Mouse (Mus musculus): ENCODE results near the gene Gm6993. TPM values are rescaled to one million over a fixed set of nuclear protein-coding genes. Genes with fewer than 3 reads are reported as not detected.

Gene Gm6993
- polyA plus RNA-seq, 1 experiment from 2014 or later, result not detected

- no peak for ATAC-seq (ENCODE audit: low FRiP score)
- Histone ChIP-seq H3K36me3 (no peaks in the 10 kb centered on the region), H3K27me3 (no peaks in the 10 kb centered on the region), H3K9ac (no peak overlapping the region), H3K4me3 (no peak overlapping the region), H3K27ac (no peak overlapping the region), H3K4me1 (peaks cover 3% of the 10 kb centered on the region; the same call in 1 of the 2 replicates), H3K9me3 (replicated peaks) (no peaks in the 10 kb centered on the region), H3K4me2 (replicated peaks) (no peak overlapping the region)
- WGBS, result 92% methylated on average over 2 of the region's 2 CpGs
These were observed 3.4 kb downstream of the Gm6993 start for GRCm38 (mm10) chr12:31244001-31244400.

DNA sequence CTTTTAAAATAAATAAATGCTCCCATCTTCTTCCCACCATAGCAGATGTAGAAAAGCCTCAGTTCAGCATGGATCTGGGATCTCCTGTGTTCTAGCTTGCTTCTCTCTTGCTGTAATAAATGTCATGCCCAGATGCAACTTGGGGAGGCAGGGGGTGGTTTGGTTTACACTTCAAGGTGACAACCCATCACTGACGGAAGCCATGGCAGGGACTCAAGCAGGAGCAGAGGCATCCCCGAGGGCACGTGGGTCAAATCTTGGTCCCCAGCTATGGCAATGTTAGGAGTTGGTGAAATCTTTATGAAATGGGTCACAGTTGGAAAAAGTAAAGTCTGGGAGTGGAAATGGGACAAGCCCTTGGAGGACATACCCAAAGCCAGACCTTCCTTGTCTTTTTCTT, 4.1 kb downstream of the Gm6993 start:
- Histone ChIP-seq H3K9ac (no peak overlapping the region), H3K27me3 (no peaks in the 10 kb centered on the region), H3K4me3 (no peak overlapping the region), H3K27ac (no peak overlapping the region), H3K9me3 (replicated peaks) (no peaks in the 10 kb centered on the region), H3K4me1 (peaks cover 3% of the 10 kb centered on the region; the same call in 1 of the 2 replicates), H3K4me2 (replicated peaks) (no peak overlapping the region), H3K36me3 (no peaks in the 10 kb centered on the region)
- ATAC-seq (ENCODE audit: low FRiP score), result no peak
- WGBS, result 86% methylated on average over 3 of the region's 3 CpGs

GRCm38 (mm10) chr12:31246153-31246552, 5.6 kb downstream of the Gm6993 start:
- Histone ChIP-seq H3K9ac (no peak overlapping the region), H3K27me3 (no peaks in the 10 kb centered on the region), H3K4me3 (no peak overlapping the region), H3K4me1 (peaks cover 3% of the 10 kb centered on the region; the same call in 1 of the 2 replicates), H3K36me3 (no peaks in the 10 kb centered on the region), H3K4me2 (replicated peaks) (no peak overlapping the region), H3K9me3 (replicated peaks) (no peaks in the 10 kb centered on the region), H3K27ac (no peak overlapping the region)
- 59% methylated on average over 3 of the region's 3 CpGs for WGBS
- ATAC-seq (ENCODE audit: low FRiP score), result no peak

DNA sequence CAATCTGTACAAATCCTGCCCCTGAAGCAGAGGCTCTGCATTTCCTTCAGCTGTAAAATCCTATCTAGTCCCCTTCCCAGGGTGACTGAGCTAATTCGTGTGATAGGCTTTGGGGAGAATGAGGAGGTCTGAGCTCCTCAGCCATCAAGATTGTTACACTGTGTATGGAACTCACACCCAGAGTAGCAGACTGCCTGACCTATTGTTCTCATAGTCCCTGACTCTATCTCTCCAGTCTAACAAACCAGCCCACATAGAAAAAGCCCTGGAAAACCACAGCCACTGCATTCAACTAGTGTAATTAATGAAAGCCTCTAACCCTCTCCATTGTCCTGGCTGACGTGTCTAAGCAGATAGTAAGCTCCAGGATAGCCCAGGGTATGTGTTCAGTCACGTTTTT, 6.0 kb downstream of the Gm6993 start:
- Histone ChIP-seq H3K9ac (no peak overlapping the region), H3K4me2 (replicated peaks) (no peak overlapping the region), H3K4me3 (no peak overlapping the region), H3K9me3 (replicated peaks) (no peaks in the 10 kb centered on the region), H3K27me3 (no peaks in the 10 kb centered on the region), H3K4me1 (peaks cover 3% of the 10 kb centered on the region; the same call in 1 of the 2 replicates), H3K27ac (no peak overlapping the region), H3K36me3 (no peaks in the 10 kb centered on the region)
- no peak for ATAC-seq (ENCODE audit: low FRiP score)
- 27% methylated on average over 3 of the region's 3 CpGs for WGBS

DNA sequence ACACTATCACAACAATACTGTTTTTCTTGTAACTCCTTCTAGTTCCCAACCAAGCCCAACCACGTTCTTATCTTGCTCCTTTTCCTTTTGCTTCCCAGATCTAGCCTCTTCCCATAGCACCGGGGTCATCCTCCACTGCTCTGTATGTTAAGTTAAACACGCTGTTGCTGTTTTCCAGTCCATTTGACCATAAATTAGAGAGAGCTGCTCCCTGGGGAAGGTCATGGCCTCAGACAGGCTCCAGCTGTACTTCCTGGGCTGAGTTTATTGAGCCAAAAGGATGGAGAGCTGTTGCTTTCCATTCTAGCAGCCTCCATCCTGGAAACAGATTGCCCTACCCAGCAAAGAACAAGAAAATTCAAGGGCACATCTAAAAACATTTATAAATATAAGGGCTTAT, 7.6 kb downstream of the Gm6993 start:
- WGBS, result 29% methylated on average over 3 of the region's 3 CpGs
- ATAC-seq (ENCODE audit: low FRiP score), result no peak

GRCm38 (mm10) chr12:31248681-31249080, 8.1 kb downstream of the Gm6993 start:
- no peaks in the 10 kb centered on the region for H3K36me3 ChIP-seq
- no peak overlapping the region for H3K4me2 ChIP-seq (replicated peaks)
- ATAC-seq (ENCODE audit: low FRiP score), result no peak
- no peaks in the 10 kb centered on the region for H3K9me3 ChIP-seq (replicated peaks)
- H3K9ac ChIP-seq, result no peak overlapping the region
- no peak overlapping the region for H3K27ac ChIP-seq
- no peaks in the 10 kb centered on the region for H3K27me3 ChIP-seq
- H3K4me3 ChIP-seq, result no peak overlapping the region
- WGBS, result 40% methylated on average over 10 of the region's 10 CpGs
- H3K4me1 ChIP-seq, result peaks cover 3% of the 10 kb centered on the region; the same call in 1 of the 2 replicates

More for the DNA sequence above, 7.6 kb downstream of the Gm6993 start:
- Histone ChIP-seq H3K9me3 (replicated peaks) (no peaks in the 10 kb centered on the region), H3K9ac (no peak overlapping the region), H3K4me2 (replicated peaks) (no peak overlapping the region), H3K4me3 (no peak overlapping the region), H3K27me3 (no peaks in the 10 kb centered on the region), H3K27ac (no peak overlapping the region), H3K36me3 (no peaks in the 10 kb centered on the region), H3K4me1 (peaks cover 3% of the 10 kb centered on the region; the same call in 1 of the 2 replicates)

- ATAC-seq (ENCODE audit: low FRiP score), result no peak
- no peaks in the 10 kb centered on the region for H3K27me3 ChIP-seq
- H3K4me2 ChIP-seq (replicated peaks), result no peak overlapping the region
- H3K9me3 ChIP-seq (replicated peaks), result no peaks in the 10 kb centered on the region
- H3K27ac ChIP-seq, result no peak overlapping the region
- no peak overlapping the region for H3K4me3 ChIP-seq
- 70% methylated on average over 4 of the region's 4 CpGs for WGBS
- no peak overlapping the region for H3K9ac ChIP-seq
- H3K36me3 ChIP-seq, result no peaks in the 10 kb centered on the region
- 0 out of 2 replicates have a peak, but pooled peaks cover 3% of the 10 kb centered on the region for H3K4me1 ChIP-seq
These were observed 11.7 kb downstream of the Gm6993 start for GRCm38 (mm10) chr12:31252259-31252658.

DNA sequence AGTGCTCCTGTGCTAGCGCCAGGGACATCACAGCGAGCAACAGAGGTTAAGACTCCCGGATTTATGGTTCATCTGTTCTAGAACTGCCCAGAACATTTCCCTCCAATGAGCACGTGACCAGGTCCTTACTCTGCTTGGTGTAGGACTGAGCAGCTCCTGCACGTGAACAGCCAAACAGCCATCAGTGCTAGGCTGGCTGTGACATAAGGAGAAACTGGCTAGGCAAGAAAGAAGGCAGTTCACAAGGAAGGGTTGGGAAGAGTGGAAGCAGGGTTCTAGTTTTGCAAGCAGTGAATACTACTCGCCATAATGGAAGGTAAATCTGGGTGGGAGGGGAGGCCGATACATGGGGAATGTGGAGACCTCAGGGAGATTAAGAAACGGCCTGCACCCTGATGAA, 14.4 kb downstream of the Gm6993 start:
- WGBS, result 88% methylated on average over 8 of the region's 8 CpGs
- Histone ChIP-seq H3K4me2 (replicated peaks) (no peak overlapping the region), H3K4me1 (no peaks in the 10 kb centered on the region), H3K36me3 (no peaks in the 10 kb centered on the region), H3K9ac (no peak overlapping the region), H3K27me3 (no peaks in the 10 kb centered on the region), H3K9me3 (replicated peaks) (no peaks in the 10 kb centered on the region), H3K27ac (no peak overlapping the region), H3K4me3 (no peak overlapping the region)
- ATAC-seq (ENCODE audit: low FRiP score), result no peak

GRCm38 (mm10) chr12:31256121-31256903, 15.7 kb downstream of the Gm6993 start:
- WGBS, result 76% methylated on average over 9 of the region's 9 CpGs
- Histone ChIP-seq H3K36me3 (no peaks in the 10 kb centered on the region), H3K4me3 (no peak overlapping the region), H3K27me3 (no peaks in the 10 kb centered on the region), H3K4me2 (replicated peaks) (no peak overlapping the region), H3K27ac (no peak overlapping the region), H3K4me1 (no peaks in the 10 kb centered on the region), H3K9me3 (replicated peaks) (no peaks in the 10 kb centered on the region), H3K9ac (no peak overlapping the region)
- ATAC-seq (ENCODE audit: low FRiP score), result no peak

GRCm38 (mm10) chr12:31261882-31262281, 21.3 kb downstream of the Gm6993 start:
- H3K27me3 ChIP-seq, result peaks cover 44% of the 10 kb centered on the region

GRCm38 (mm10) chr12:31263921-31264320, 23.4 kb downstream of the Gm6993 start:
- H3K36me3 ChIP-seq, result no peaks in the 10 kb centered on the region
- H3K9ac ChIP-seq, result no peak overlapping the region
- peaks cover 54% of the 10 kb centered on the region for H3K27me3 ChIP-seq
- no peak overlapping the region for H3K4me2 ChIP-seq (replicated peaks)
- H3K27ac ChIP-seq, result no peak overlapping the region
- 35% methylated on average over 7 of the region's 7 CpGs for WGBS
- no peaks in the 10 kb centered on the region for H3K9me3 ChIP-seq (replicated peaks)
- H3K4me1 ChIP-seq, result peaks cover 19% of the 10 kb centered on the region
- no peak for ATAC-seq (ENCODE audit: low FRiP score)
- H3K4me3 ChIP-seq, result no peak overlapping the region

More at GRCm38 (mm10) chr12:31261882-31262281, 21.3 kb downstream of the Gm6993 start:
- no peaks in the 10 kb centered on the region for H3K36me3 ChIP-seq
- no peaks in the 10 kb centered on the region for H3K9me3 ChIP-seq (replicated peaks)
- no peak for ATAC-seq (ENCODE audit: low FRiP score)
- no peak overlapping the region for H3K9ac ChIP-seq
- WGBS, result 93% methylated on average over 3 of the region's 3 CpGs
- peaks cover 19% of the 10 kb centered on the region for H3K4me1 ChIP-seq
- no peak overlapping the region for H3K4me3 ChIP-seq
- H3K27ac ChIP-seq, result no peak overlapping the region
- H3K4me2 ChIP-seq (replicated peaks), result no peak overlapping the region

DNA sequence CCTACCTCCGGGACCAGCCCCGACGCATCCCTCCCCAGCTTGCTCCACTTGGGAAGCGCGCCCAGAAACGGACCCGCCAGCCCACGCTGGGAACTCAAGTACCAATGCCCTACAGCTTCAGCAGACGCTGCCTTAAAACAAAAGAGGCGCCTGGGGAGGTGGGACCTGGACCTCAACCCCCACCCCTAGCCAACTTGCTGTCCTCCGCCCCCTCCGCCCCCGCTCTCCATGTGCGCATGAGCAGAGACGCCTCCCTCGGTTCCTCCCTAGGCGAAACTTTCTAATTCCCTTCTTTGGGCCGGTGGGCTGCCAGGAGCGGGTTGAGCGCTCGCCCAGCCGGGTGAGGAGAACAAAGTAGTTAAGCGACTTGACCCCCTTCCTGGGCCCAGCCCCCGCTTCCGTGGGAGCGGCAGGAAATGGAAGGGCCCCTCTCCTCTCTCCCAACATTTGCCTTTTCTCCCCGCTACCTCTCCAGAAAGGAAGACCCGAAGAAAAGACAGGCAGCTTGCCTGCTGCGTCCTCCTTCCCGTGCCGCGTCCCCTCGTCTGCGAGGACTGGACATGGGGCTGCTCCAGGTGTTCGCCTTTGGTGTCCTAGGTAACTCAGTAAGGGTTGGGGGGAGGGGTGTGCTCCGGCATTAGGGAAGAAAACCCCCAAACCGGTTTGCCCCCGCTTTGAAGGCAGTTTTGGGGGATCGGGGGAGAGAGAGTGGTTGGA, 24.6 kb downstream of the Gm6993 start, which contains the start of gene Lamb1:
Gene Lamb1, plus strand, starts transcription at position 230 of the 717 bp plus-strand sequence.
- H3K27me3 ChIP-seq, result peaks cover 54% of the 10 kb centered on the region
- no peak within 1 kb of the TSS for H3K27ac ChIP-seq
- WGBS, result under 1% methylated on average over 37 of the region's 39 CpGs
- H3K9me3 ChIP-seq (replicated peaks), result no peaks in the 10 kb centered on the region
- ATAC-seq (ENCODE audit: low FRiP score), result no peak; the same call in 1 of the 2 replicates
- peaks cover 19% of the 10 kb centered on the region for H3K4me1 ChIP-seq
- peak within 1 kb of the TSS; percentile 43 for H3K4me3 ChIP-seq
- peak within 1 kb of the TSS; percentile 78 for H3K4me2 ChIP-seq (replicated peaks)
- H3K36me3 ChIP-seq, result no peaks in the 10 kb centered on the region
- peak within 1 kb of the TSS; percentile 60 for H3K9ac ChIP-seq

All from hindbrain, embryonic 12.5 days (tissue).